Mouse (Mus musculus) testis, adult 2 months (tissue): ENCODE measurements around the gene Snx29. TPM values are rescaled to one million over a fixed set of nuclear protein-coding genes. Genes with fewer than 3 reads are reported as not detected.

Experiments
- H3K27ac ChIP-seq: fragments of 200-500 bp; 2 replicates; pipeline ENCODE4 v1.5.1; 2012; ENCODE audit warnings: low read depth, low read length; ENCODE audit not compliant: control insufficient read depth, insufficient read depth
- H3K27me3 ChIP-seq: fragments of 200-500 bp; 2 replicates; pipeline ENCODE4 v1.6.1; 2012; ENCODE audit warnings: mild to moderate bottlenecking, low read length, moderate library complexity; ENCODE audit not compliant: control insufficient read depth, insufficient read depth
- H3K36me3 ChIP-seq: fragments of 200-500 bp; 2 replicates; pipeline ENCODE4 v1.6.1; 2012; ENCODE audit warnings: mild to moderate bottlenecking, low read length; ENCODE audit not compliant: control insufficient read depth, insufficient read depth
- H3K4me1 ChIP-seq: fragments of 200-500 bp; 2 replicates; pipeline ENCODE4 v1.6.1; 2012; ENCODE audit warnings: low read length; ENCODE audit not compliant: control insufficient read depth, insufficient read depth
- H3K4me3 ChIP-seq: fragments of 200-500 bp; 2 replicates; pipeline ENCODE4 v1.5.1; 2012; ENCODE audit warnings: low read depth, mild to moderate bottlenecking, low read length, moderate library complexity, mixed read lengths; ENCODE audit not compliant: control insufficient read depth
- CTCF ChIP-seq: fragments of 200-500 bp; IDR thresholded peaks from 2 replicates; pipeline ENCODE4 v1.5.1; 2012; ENCODE audit warnings: low read depth, mild to moderate bottlenecking, inconsistent platforms, low read length, moderate library complexity; ENCODE audit not compliant: control insufficient read depth, insufficient read depth, insufficient replicate concordance
- POLR2A ChIP-seq: fragments of 200-500 bp; IDR thresholded peaks from 2 replicates; pipeline ENCODE4 v1.6.1; 2012; ENCODE audit warnings: low read depth, mild to moderate bottlenecking, inconsistent platforms, low read length, moderate library complexity; ENCODE audit not compliant: control insufficient read depth
- polyA plus RNA-seq: library from polyadenylated mRNA; depleted of rRNA; stranded (reverse); fragments of >200 nt; gene quantifications from 2 replicates; pipeline ENCODE4 v1.2.3, GENCODE M21; 2012

Snx29 gene
- polyA plus RNA-seq, 1 experiment, result 6.1 TPM

DNA sequence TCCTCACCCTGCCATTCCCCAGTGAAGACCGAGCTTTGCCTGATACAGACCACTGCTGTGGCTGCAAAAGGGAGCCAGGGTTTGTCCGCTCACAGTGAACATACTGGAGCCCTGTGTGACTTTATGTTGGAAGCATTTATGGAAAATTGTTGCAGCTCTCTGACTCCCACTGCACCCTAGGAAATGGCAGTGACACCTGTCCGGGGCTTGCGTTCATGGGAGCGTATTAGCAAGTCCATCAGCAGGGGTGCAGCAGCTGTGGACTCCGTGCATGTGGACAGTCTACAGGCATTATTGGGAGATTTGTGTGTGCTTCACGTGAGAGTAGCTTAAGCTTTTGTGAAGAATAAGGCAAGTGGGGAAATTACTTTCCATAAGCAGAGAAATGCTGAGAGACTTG lies 307.0 kb downstream of the Snx29 start:
- Histone ChIP-seq H3K27me3 (no peaks in the 10 kb centered on the region), H3K4me3 (no peak overlapping the region), H3K27ac (no peak overlapping the region), H3K4me1 (no peaks in the 10 kb centered on the region), H3K36me3 (no peaks in the 10 kb centered on the region)
- no peak for TF ChIP-seq POLR2A
- TF ChIP-seq CTCF, result no peak

GRCm38 (mm10) chr16:11630489-11630888 lies 307.8 kb downstream of the Snx29 start:
- Histone ChIP-seq H3K36me3 (no peaks in the 10 kb centered on the region), H3K27ac (no peak overlapping the region), H3K4me3 (no peak overlapping the region), H3K27me3 (no peaks in the 10 kb centered on the region), H3K4me1 (no peaks in the 10 kb centered on the region)
- TF ChIP-seq POLR2A, result no peak
- no peak for TF ChIP-seq CTCF

DNA sequence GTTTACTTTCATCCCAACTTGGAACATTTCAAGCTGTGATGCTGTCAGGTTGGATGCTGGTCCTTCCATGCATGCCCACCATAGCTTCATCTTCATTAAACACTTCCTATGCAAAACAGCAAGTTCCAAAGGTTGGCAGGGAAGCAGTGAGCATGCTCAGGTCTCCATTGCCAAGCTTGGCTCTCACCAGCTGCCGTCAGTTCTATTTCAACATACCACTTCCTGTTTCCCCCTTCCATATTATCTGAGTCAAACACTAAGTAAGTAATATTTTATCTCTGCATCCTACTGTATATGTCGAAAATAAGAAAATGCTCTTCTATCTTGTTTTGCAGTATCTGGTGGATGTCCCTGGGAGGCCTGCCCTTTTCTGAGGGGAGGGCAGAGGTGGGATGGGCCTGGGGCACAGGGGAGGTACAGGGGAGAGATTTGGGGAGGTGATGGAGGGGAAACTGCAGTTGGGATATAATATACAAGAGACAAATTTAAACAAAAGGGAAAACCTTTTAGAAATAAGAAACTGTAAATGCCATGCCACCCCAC lies 309.6 kb downstream of the Snx29 start:
- no peak for TF ChIP-seq POLR2A
- no peak for TF ChIP-seq CTCF
- no peak overlapping the region for H3K4me3 ChIP-seq
- no peaks in the 10 kb centered on the region for H3K27me3 ChIP-seq
- no peak overlapping the region for H3K27ac ChIP-seq
- H3K36me3 ChIP-seq, result no peaks in the 10 kb centered on the region
- no peaks in the 10 kb centered on the region for H3K4me1 ChIP-seq

DNA sequence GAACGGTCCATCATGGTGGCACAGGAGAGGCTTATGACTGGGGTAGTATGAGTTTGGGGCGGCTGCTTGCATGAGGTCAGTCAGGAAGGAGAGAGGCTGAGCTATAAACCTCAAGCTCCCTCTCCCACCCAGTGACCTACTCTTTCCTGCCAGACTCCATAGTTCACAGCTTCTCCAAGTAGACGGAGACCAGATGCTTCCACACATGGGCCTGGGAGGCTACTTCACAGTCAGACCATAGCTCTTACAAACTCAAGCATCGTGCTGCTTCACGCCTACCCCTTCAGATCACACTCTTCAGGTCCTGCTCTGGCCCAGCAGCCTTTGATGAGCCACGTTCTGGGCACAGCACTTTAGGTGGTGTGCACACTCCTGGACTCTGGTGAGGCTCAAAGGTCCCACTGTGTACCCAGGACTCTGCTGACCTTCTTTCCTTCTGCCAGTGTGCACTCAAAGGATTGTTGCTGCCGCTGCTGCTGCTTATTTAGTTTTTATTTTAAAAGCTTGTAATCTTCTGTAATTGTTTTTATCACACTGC lies 313.6 kb downstream of the Snx29 start:
- Histone ChIP-seq H3K4me1 (no peaks in the 10 kb centered on the region), H3K27me3 (no peaks in the 10 kb centered on the region), H3K27ac (no peak overlapping the region), H3K4me3 (no peak overlapping the region), H3K36me3 (no peaks in the 10 kb centered on the region)
- TF ChIP-seq POLR2A (no peak), CTCF (no peak)

DNA sequence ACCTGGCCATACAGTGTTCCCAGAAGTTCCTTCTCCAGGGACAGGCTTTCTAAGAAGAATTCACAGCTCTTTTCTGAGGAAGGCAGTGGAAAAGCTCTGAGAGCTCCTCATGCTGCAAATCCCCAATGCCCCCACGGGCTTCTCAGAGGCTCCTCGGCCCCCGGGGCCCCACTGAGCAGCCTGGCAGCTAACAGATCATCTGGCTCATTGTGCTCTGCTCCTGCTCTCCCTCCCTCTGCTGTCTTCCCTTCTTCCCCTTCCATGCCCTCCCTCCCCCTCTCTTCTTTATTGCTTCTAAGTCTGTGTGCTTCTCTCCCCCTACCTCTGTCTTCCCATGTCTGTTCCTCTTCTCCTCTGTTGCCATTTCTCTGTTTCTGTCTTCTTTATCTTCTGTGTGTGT lies 314.2 kb downstream of the Snx29 start:
- Histone ChIP-seq H3K27ac (no peak overlapping the region), H3K36me3 (no peaks in the 10 kb centered on the region), H3K4me1 (no peaks in the 10 kb centered on the region), H3K27me3 (no peaks in the 10 kb centered on the region), H3K4me3 (no peak overlapping the region)
- TF ChIP-seq POLR2A, result no peak
- no peak for TF ChIP-seq CTCF

GRCm38 (mm10) chr16:11637794-11638193 lies 315.1 kb downstream of the Snx29 start:
- Histone ChIP-seq H3K27ac (no peak overlapping the region), H3K4me1 (no peaks in the 10 kb centered on the region), H3K27me3 (no peaks in the 10 kb centered on the region), H3K36me3 (no peaks in the 10 kb centered on the region), H3K4me3 (no peak overlapping the region)
- TF ChIP-seq CTCF (no peak), POLR2A (no peak)

- H3K27me3 ChIP-seq, result no peaks in the 10 kb centered on the region
- TF ChIP-seq POLR2A (no peak), CTCF (no peak)
- H3K4me1 ChIP-seq, result no peaks in the 10 kb centered on the region
- H3K36me3 ChIP-seq, result no peaks in the 10 kb centered on the region
- no peak overlapping the region for H3K27ac ChIP-seq
- H3K4me3 ChIP-seq, result no peak overlapping the region
These were observed 316.0 kb downstream of the Snx29 start for GRCm38 (mm10) chr16:11638739-11639138.

DNA sequence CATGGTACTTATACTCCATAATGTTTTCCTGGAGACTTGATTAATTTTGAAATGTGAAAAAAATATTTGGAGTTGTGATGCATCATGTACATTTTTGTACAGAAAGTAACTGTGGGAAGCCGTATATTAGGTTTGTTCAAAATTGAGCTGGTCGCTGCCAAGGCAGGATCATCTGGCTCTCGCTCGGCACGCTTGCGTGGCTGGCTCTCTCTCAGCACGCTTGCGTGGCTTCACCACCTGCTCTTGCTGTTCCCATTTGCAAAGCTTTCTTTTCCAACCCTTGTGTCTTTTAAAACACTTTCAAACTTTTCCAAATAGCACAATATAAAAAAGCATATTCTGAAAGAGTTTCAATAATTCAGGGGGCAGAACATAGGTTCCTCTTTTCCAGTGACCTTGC lies 317.2 kb downstream of the Snx29 start:
- Histone ChIP-seq H3K27ac (no peak overlapping the region), H3K27me3 (no peaks in the 10 kb centered on the region), H3K36me3 (no peaks in the 10 kb centered on the region), H3K4me3 (no peak overlapping the region), H3K4me1 (no peaks in the 10 kb centered on the region)
- no peak for TF ChIP-seq CTCF
- TF ChIP-seq POLR2A, result no peak
